Mouse (Mus musculus): ENCODE measurements at regions not wholly inside any gene's neighbourhood (a gene's known extent, or its start where the extent isn't known, plus 50 kb on each side); places are given as distances from the start of the nearest gene placed in this dataset.

GRCm38 (mm10) chr3:79996803-79997202 is 112.5 kb downstream of the Fam198b start:
- Histone ChIP-seq H3K27ac (ENCODE audit: insufficient read depth, low read depth, low read length) (no peak overlapping the region), H3K4me1 (ENCODE audit: control insufficient read depth, insufficient read depth, insufficient read length, low read length) (no peaks in the 10 kb centered on the region), H3K4me3 (ENCODE audit: low read depth, low read length) (no peak overlapping the region), H3K36me3 (ENCODE audit: control insufficient read depth, insufficient read depth, low read length) (no peaks in the 10 kb centered on the region), H3K27me3 (ENCODE audit: control insufficient read depth, insufficient read depth, low read length) (no peaks in the 10 kb centered on the region)
- TF ChIP-seq POLR2A (IDR thresholded peaks at IDR 0.05; ENCODE audit: low read depth, low read length) = no peak
- no peak for TF ChIP-seq CTCF (IDR thresholded peaks at IDR 0.05; ENCODE audit: extremely low read depth, insufficient read length, insufficient replicate concordance, low read depth, low read length)
- 77% methylated on average over 3 of the region's 3 CpGs for WGBS

GRCm38 (mm10) chr3:80002335-80002734 is 118.0 kb downstream of the Fam198b start:
- H3K27ac ChIP-seq (ENCODE audit: insufficient read depth, low read depth, low read length) = no peak overlapping the region
- H3K36me3 ChIP-seq (ENCODE audit: control insufficient read depth, insufficient read depth, low read length) = no peaks in the 10 kb centered on the region
- 89% methylated on average over 6 of the region's 6 CpGs for WGBS
- H3K4me3 ChIP-seq (ENCODE audit: low read depth, low read length) = no peak overlapping the region
- TF ChIP-seq POLR2A (IDR thresholded peaks at IDR 0.05; ENCODE audit: low read depth, low read length) (no peak), CTCF (IDR thresholded peaks at IDR 0.05; ENCODE audit: extremely low read depth, insufficient read length, insufficient replicate concordance, low read depth, low read length) (no peak)
- no peaks in the 10 kb centered on the region for H3K4me1 ChIP-seq (ENCODE audit: control insufficient read depth, insufficient read depth, insufficient read length, low read length)
- H3K27me3 ChIP-seq (ENCODE audit: control insufficient read depth, insufficient read depth, low read length) = no peaks in the 10 kb centered on the region

GRCm38 (mm10) chr3:80003300-80004090 is 119.2 kb downstream of the Fam198b start:
- H3K4me3 ChIP-seq (ENCODE audit: low read depth, low read length) = no peak overlapping the region
- 66% methylated on average over 5 of the region's 5 CpGs for WGBS
- TF ChIP-seq POLR2A (IDR thresholded peaks at IDR 0.05; ENCODE audit: low read depth, low read length) = no peak
- TF ChIP-seq CTCF (IDR thresholded peaks at IDR 0.05; ENCODE audit: extremely low read depth, insufficient read length, insufficient replicate concordance, low read depth, low read length) = no peak
- H3K27ac ChIP-seq (ENCODE audit: insufficient read depth, low read depth, low read length) = no peak overlapping the region
- H3K4me1 ChIP-seq (ENCODE audit: control insufficient read depth, insufficient read depth, insufficient read length, low read length) = no peaks in the 10 kb centered on the region
- no peaks in the 10 kb centered on the region for H3K36me3 ChIP-seq (ENCODE audit: control insufficient read depth, insufficient read depth, low read length)
- H3K27me3 ChIP-seq (ENCODE audit: control insufficient read depth, insufficient read depth, low read length) = no peaks in the 10 kb centered on the region

- Histone ChIP-seq H3K27ac (ENCODE audit: insufficient read depth, low read depth, low read length) (no peak overlapping the region), H3K4me1 (ENCODE audit: control insufficient read depth, insufficient read depth, insufficient read length, low read length) (no peaks in the 10 kb centered on the region), H3K27me3 (ENCODE audit: control insufficient read depth, insufficient read depth, low read length) (no peaks in the 10 kb centered on the region), H3K4me3 (ENCODE audit: low read depth, low read length) (no peak overlapping the region), H3K36me3 (ENCODE audit: control insufficient read depth, insufficient read depth, low read length) (no peaks in the 10 kb centered on the region)
- 85% methylated on average over 3 of the region's 3 CpGs for WGBS
- TF ChIP-seq POLR2A (IDR thresholded peaks at IDR 0.05; ENCODE audit: low read depth, low read length) = no peak
- no peak for TF ChIP-seq CTCF (IDR thresholded peaks at IDR 0.05; ENCODE audit: extremely low read depth, insufficient read length, insufficient replicate concordance, low read depth, low read length)
Observed at GRCm38 (mm10) chr3:80004556-80004955, 120.2 kb downstream of the Fam198b start.

GRCm38 (mm10) chr3:80004966-80005365 is 120.6 kb downstream of the Fam198b start:
- Histone ChIP-seq H3K4me1 (ENCODE audit: control insufficient read depth, insufficient read depth, insufficient read length, low read length) (no peaks in the 10 kb centered on the region), H3K36me3 (ENCODE audit: control insufficient read depth, insufficient read depth, low read length) (no peaks in the 10 kb centered on the region), H3K27ac (ENCODE audit: insufficient read depth, low read depth, low read length) (no peak overlapping the region), H3K4me3 (ENCODE audit: low read depth, low read length) (no peak overlapping the region), H3K27me3 (ENCODE audit: control insufficient read depth, insufficient read depth, low read length) (no peaks in the 10 kb centered on the region)
- WGBS = 88% methylated on average over 3 of the region's 3 CpGs
- TF ChIP-seq POLR2A (IDR thresholded peaks at IDR 0.05; ENCODE audit: low read depth, low read length) (no peak), CTCF (IDR thresholded peaks at IDR 0.05; ENCODE audit: extremely low read depth, insufficient read length, insufficient replicate concordance, low read depth, low read length) (no peak)

- no peak overlapping the region for H3K4me3 ChIP-seq (ENCODE audit: low read depth, low read length)
- no peak for TF ChIP-seq POLR2A (IDR thresholded peaks at IDR 0.05; ENCODE audit: low read depth, low read length)
- no peaks in the 10 kb centered on the region for H3K27me3 ChIP-seq (ENCODE audit: control insufficient read depth, insufficient read depth, low read length)
- H3K36me3 ChIP-seq (ENCODE audit: control insufficient read depth, insufficient read depth, low read length) = no peaks in the 10 kb centered on the region
- H3K27ac ChIP-seq (ENCODE audit: insufficient read depth, low read depth, low read length) = no peak overlapping the region
- H3K4me1 ChIP-seq (ENCODE audit: control insufficient read depth, insufficient read depth, insufficient read length, low read length) = no peaks in the 10 kb centered on the region
- 80% methylated on average over 5 of the region's 5 CpGs for WGBS
Observed at GRCm38 (mm10) chr3:80005371-80005770, 121.0 kb downstream of the Fam198b start.

- 67% methylated on average over 5 of the region's 5 CpGs for WGBS
- no peak overlapping the region for H3K4me3 ChIP-seq (ENCODE audit: low read depth, low read length)
- H3K27ac ChIP-seq (ENCODE audit: insufficient read depth, low read depth, low read length) = no peak overlapping the region
- no peaks in the 10 kb centered on the region for H3K36me3 ChIP-seq (ENCODE audit: control insufficient read depth, insufficient read depth, low read length)
- H3K27me3 ChIP-seq (ENCODE audit: control insufficient read depth, insufficient read depth, low read length) = no peaks in the 10 kb centered on the region
- H3K4me1 ChIP-seq (ENCODE audit: control insufficient read depth, insufficient read depth, insufficient read length, low read length) = no peaks in the 10 kb centered on the region
- no peak for TF ChIP-seq POLR2A (IDR thresholded peaks at IDR 0.05; ENCODE audit: low read depth, low read length)
- TF ChIP-seq CTCF (IDR thresholded peaks at IDR 0.05; ENCODE audit: extremely low read depth, insufficient read length, insufficient replicate concordance, low read depth, low read length) = no peak
Observed at GRCm38 (mm10) chr3:80006263-80006662, 121.9 kb downstream of the Fam198b start.

Data from small intestine, adult 2 months (tissue).